Mouse (Mus musculus) small intestine, adult 2 months (tissue): ENCODE measurements around the gene Rpa3.

Experiments
- CTCF ChIP-seq: fragments of 200-500 bp; IDR thresholded peaks from 2 replicates; pipeline ENCODE4 v1.5.1; 2012; ENCODE audit warnings: low read depth, mild to moderate bottlenecking, control low read depth, inconsistent platforms, low read length, moderate library complexity, mixed read lengths; ENCODE audit not compliant: insufficient replicate concordance, insufficient read length; ENCODE audit errors: extremely low read depth
- POLR2A ChIP-seq: fragments of 200-500 bp; IDR thresholded peaks from 2 replicates; pipeline ENCODE4 v1.6.1; 2012; ENCODE audit warnings: low read depth, mild to moderate bottlenecking, control low read depth, inconsistent platforms, low read length, moderate library complexity

GRCm38 (mm10) chr6:8209047-8209865 lies 49.7 kb downstream of the Rpa3 start, which contains the start of gene Mios:
- TF ChIP-seq CTCF (peak; percentile 31; the same call in 1 of the 2 replicates), POLR2A (peak; percentile 18; the same call in 1 of the 2 replicates)
